Mouse (Mus musculus) hindbrain, embryonic 10.5 days (tissue): ENCODE measurements around the gene Gatad1. TPM values are rescaled to one million over a fixed set of nuclear protein-coding genes. Genes with fewer than 3 reads are reported as not detected.

Experiments used
- polyA plus RNA-seq: library from polyadenylated mRNA; unstranded; fragments of >200 nt; fragmentation: Nextera tagmentation; extraction: Ambion mirVana; gene quantifications from 2 replicates; pipeline ENCODE4 v1.2.1, GENCODE M21; 2016

Gatad1 gene
- polyA plus RNA-seq, 1 experiment from 2014 or later, result 76.4 TPM

Other genes with a start within 250 kb of the Gatad1 start
- gene Fam133b, start 113.4 kb downstream of the Gatad1 start, polyA plus RNA-seq, result 24.5 and 35.5 TPM in 2 replicates
- 2.7 and 4.0 TPM in 2 replicates for gene 1700109H08Rik, start 85.6 kb downstream of the Gatad1 start, polyA plus RNA-seq
- 16.9 and 17.2 TPM in 2 replicates for gene Pex1, start 61.1 kb downstream of the Gatad1 start, polyA plus RNA-seq
- gene Rbm48, start 60.6 kb downstream of the Gatad1 start, polyA plus RNA-seq, result 11.1 and 14.3 TPM in 2 replicates
- not detected in 2 replicates for gene Tmbim7, start 6.0 kb downstream of the Gatad1 start, polyA plus RNA-seq
- gene Ankib1, start 145.7 kb upstream of the Gatad1 start, polyA plus RNA-seq, result 9.3 and 13.1 TPM in 2 replicates
- gene Krit1, start 146.0 kb upstream of the Gatad1 start, polyA plus RNA-seq, result 58.4 and 62.4 TPM in 2 replicates
- 0.08 TPM in 1 of 2 replicates, not detected in the other for gene Lrrd1, start 188.0 kb upstream of the Gatad1 start, polyA plus RNA-seq
- 7.9 and 8.6 TPM in 2 replicates for gene Mterf1a, start 236.7 kb upstream of the Gatad1 start, polyA plus RNA-seq